Mouse (Mus musculus) T-cell, adult 66 days (primary cell): ENCODE results near the gene Mx1. TPM values are rescaled to one million over a fixed set of nuclear protein-coding genes. Genes with fewer than 3 reads are reported as not detected.

Experiments used
- total RNA-seq, 2 experiments: library from RNA; stranded (reverse); gene quantifications; 3 replicates in 1 of 2; 4 replicates in 1 of 2; pipeline ENCODE4 v1.2.4; 2023

Gene Mx1
- total RNA-seq: 10 to 100 TPM; 23.7 to 30.4 TPM

DNA sequence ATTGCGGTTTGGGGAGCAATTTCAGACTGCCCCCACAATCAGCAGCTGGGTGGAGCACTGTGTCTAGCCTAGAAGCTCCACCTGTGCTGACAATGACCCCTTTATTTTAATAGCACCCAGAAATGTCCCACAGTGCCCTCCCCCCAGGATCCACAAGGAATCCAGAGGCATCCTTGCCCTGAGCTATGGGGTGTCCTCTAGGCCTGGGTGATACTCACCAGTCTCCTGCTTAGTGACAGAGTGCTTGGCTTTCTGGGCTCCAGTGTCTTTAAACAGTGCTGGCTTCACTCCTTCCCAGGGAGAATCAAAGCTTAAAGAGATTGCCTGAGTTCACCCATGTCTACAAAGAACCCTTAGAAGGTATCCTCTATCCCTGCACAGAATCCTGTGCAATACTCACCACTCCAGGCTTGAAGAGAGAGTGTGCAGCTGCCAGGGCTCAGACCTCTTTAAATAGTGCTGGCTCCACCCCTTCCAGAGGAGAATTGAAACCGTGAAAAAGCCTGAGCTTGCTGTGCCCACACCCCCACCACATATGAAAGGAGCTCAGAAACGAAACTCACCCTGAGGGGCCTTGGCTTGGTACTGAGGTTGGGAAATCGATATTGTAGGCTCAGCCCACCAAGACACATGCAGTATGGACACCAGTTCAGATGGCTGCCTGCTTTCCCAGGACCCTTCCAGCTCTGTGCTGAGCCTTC lies at the start of gene Mx1:
Gene Mx1 (minus strand): TSS at position 427 of the 701 bp plus-strand sequence.

Other genes with a start within 250 kb of the Mx1 start
- gene Bace2, start 106.2 kb downstream of the Mx1 start, total RNA-seq: not detected
- not detected for gene Fam3b, start 51.9 kb upstream of the Mx1 start, total RNA-seq
- not detected for gene Tmprss2, start 148.3 kb upstream of the Mx1 start, total RNA-seq